Mouse (Mus musculus): ENCODE data around the gene Zfp821.

The Zfp821 gene

GRCm38 (mm10) chr8:109705320-109706075 is at the start of gene Zfp821:
Gene Zfp821 (plus strand): TSS chr8:109705546.
- peak; percentile 93 for DNase-seq (ENCODE audit: low read depth, low spot score)

DNA sequence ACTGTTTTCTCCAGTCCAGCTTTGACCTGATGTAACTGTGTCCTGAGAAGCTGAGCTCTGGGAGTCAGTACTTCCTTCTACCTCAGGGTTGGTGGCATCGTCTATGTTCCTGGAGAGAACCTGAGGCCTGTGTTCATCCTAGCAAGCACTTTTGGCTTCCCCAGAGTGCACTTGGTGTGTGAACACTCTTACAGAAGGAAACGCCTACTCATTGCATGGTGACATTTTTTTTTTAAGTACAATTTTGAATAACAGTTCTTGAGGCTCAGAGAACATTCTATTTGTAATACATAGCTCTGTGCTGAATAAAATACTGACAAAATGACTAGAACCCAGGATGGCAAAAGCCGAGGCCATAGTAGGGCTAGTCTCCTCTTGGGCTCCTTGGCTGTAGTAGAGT is 48.5 kb upstream of the Zfp821 start:
- no peak for DNase-seq (ENCODE audit: low read depth, low spot score)

GRCm38 (mm10) chr8:109662328-109662727 is 43.0 kb upstream of the Zfp821 start:
- DNase-seq (ENCODE audit: low read depth, low spot score) = no peak

DNA sequence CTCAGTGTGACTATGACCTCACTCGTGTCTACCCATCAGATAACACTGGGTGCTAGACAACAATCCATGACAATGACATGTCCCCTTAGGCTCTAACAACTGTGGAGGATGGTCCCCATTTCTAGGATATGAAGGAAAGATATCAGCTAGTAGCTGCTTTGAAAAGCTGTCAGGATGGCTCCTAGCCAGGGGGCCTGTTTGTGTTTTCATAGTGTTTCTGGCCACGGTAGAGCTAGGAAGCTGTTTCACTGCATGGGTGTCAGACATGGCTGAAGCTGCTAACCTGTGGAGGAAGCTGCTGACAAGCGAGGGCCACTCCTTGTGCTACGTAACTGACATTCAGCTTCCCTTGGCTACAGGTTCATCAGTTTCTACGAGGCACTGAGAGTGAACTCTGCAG is 38.7 kb upstream of the Zfp821 start:
- no peak for DNase-seq (ENCODE audit: low read depth, low spot score)

DNA sequence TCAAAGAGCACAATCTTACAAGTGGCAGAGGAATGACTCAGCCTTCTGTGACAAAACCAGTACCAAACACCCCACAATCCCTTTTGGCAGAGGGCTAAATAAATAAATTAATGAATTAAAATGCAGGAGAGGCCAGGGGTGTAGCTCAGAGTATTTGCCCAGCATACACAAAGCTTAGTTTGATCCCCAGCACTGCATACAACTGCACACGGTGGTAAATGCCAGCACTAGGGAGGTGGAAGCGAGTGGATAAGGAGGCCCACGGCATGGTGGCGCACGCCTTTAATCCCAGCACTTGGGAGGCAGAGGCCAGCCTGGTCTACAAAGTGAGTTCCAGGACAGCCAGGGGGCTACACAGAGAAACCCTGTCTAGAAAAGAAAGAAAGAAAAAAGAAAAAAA is 32.7 kb upstream of the Zfp821 start:
- DNase-seq (ENCODE audit: low read depth, low spot score) = no peak

DNA sequence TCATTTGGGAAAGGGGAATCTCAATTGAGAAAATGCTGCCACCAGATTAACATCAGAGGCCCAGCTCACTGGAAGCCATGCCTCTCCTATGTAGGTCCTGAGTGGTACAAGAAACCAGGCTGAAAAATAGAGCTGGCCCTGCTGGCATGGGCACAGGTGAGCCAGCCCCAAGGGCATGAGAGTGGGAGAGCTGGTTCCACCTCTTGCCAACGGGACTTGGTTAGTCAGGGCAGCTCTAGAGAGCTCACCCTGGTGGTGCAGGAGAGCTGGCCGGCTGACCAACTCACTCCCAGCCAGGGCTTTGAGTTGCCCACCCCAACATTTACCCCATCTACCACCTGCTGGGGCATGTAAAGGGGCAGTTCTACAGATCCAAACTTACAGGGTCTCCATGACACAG is 31.8 kb upstream of the Zfp821 start:
- no peak for DNase-seq (ENCODE audit: low read depth, low spot score)

DNA sequence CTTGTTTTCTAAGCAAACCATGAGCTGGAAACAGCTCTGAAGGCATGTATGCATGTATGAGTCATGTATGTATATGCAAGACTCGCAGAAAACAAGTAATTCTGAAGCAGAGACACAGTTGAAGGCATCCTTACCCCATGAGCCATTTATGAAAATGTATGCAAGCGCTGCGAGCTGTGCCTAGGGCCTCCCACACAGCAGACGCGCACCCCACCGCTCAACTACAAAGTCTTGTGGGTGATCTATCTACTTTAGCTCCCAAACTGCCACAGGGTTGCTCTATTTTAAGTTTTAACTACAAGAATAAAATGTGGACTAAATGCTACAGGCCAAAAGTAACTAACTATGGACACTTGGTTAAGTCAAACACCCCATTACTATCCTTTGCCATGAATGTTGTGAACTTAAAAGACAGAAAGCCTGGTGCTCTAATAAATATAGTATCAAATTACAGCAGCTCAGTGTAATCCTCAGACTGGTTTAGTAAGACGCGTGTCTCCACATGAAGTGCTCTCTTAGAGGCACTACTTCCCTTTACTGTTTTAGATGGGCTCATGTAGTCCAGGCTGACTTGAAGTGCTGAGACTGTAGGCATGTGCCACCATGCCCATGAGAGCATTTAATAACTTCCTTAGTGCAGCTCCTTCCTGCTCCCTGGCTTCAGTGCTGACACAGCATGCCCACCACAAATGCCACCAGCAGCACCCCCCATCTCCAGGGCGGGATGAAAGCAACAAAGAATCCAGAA is 29.3 kb upstream of the Zfp821 start:
- no peak for DNase-seq (ENCODE audit: low read depth, low spot score)

GRCm38 (mm10) chr8:109681535-109681934 is 23.8 kb upstream of the Zfp821 start:
- DNase-seq (ENCODE audit: low read depth, low spot score) = no peak

DNA sequence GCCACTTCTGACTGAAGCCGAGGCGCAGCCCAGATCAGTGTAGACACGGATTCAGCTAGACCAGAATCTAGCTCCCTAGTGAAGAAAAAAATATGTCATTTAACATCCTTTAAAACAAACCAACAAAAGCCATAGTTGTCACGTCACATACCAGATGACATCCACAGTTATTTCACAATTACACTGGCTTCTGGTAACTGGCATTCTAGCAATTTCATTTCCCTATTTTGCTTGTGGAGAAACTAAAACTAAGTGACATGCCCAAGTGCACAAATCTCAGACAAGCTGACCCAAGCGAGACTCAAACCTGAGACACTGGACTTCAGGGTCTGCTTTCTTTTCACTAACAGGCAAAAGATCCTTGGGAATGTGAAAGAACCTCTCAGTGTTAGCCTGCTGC is 23.2 kb upstream of the Zfp821 start:
- DNase-seq (ENCODE audit: low read depth, low spot score) = no peak

- no peak for DNase-seq (ENCODE audit: low read depth, low spot score)
These were observed 18.1 kb upstream of the Zfp821 start for GRCm38 (mm10) chr8:109687248-109687647.

DNA sequence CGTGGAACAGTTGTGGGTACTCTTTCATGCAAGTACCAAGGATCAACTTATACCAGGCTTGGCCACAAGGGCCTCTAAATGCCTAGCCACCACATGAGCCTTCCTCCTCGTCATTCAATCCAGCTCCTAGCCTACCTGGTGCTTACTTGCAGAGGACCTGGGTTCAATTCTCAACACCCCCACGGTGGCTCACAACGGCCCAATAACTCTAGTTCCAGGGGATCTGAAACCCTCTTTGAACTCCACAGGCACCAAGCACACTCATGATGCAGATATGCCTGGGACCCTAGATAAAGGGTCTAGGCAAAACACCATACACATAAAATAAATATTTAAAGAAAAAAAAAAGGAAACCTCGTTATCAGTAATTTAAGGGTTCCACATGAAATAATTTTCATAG is 13.6 kb upstream of the Zfp821 start:
- DNase-seq (ENCODE audit: low read depth, low spot score) = peak; percentile 46

- DNase-seq (ENCODE audit: low read depth, low spot score) = peak; percentile 19
These were observed 12.8 kb upstream of the Zfp821 start for GRCm38 (mm10) chr8:109692443-109693145.

- peak; percentile 100 for DNase-seq (ENCODE audit: low read depth, low spot score)
These were observed 12.0 kb upstream of the Zfp821 start, which contains the start of gene Ist1 for GRCm38 (mm10) chr8:109693146-109693900. Gene Ist1 (minus strand): TSS chr8:109693260.

DNA sequence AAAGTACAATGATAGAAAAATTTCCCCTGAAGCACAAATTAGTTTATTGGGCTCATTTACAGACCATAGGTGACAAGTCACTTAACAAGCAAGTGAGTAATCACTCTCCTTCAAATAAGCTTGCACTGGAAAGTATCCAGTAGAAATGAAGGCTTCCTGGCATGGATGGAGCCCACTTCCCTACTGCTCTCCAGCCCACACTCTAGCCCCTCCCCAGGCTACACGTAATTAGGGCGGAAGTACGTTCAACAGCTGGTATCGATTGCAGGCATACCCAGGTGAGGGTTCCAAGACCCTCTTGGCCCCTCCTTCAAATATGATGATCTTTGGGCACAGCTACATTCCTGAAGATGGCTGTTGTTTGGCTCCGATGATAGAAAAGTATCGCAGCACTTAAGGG is 11.2 kb upstream of the Zfp821 start:
- DNase-seq (ENCODE audit: low read depth, low spot score) = peak; percentile 12

- DNase-seq (ENCODE audit: low read depth, low spot score) = no peak
These were observed 7.6 kb upstream of the Zfp821 start for GRCm38 (mm10) chr8:109697754-109698153.

DNA sequence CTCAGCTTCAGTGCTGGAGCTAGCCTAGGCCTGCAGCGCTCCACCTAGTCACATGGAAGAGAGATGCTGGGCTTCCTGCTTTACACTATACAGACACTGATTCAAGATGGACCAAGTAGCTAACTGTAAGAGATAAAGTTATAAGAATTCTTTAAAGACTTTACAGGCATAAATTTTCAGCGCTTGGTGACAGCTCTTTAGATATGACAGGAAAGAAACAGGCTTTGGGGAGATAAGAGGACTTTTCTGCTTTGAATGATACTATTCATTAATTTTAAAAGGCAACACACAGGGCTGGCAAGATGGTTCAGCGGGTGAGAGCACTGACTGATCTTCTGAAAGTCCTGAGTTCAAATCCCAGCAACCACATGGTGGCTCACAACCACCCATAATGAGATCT is 6.9 kb upstream of the Zfp821 start:
- DNase-seq (ENCODE audit: low read depth, low spot score) = no peak

DNA sequence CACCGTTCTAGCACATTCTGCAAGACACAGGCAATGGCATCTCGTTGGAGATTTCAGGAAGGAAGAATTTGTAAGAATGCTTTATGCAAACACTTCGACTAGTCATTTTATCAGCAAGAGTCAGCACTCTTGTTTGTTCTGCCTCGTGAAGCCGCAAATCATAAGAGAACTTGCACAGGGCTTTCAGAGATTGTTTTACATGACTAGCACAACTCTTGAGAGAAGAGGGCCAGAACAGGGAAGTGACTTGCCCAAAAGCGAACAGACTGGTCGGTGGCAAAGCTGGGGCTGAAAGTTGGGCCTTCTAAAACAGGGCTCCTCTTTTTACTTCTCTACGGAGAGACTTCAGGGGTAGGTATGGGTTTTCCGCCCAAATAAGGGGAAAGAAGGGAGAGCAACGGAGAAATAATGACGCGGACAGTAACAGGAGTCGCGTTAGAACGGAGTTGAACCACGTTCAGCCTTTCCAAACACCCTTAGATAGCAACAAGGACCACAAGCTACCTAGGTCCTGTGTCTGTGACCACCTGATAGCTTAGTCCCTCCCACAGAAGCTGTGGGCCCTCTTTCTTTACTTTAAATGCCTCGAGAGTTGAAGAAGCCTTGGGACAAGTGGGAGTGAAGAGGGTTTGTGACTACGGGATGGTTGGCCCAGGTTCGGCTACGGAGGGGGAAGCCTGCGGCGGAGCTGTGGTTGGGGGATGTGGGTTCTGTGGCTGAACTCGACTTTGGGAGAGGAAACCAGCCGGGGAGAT is 604 bp upstream of the Zfp821 start:
- no peak for DNase-seq (ENCODE audit: low read depth, low spot score)

GRCm38 (mm10) chr8:109706076-109706873 is 929 bp downstream of the Zfp821 start:
- peak; percentile 16 for DNase-seq (ENCODE audit: low read depth, low spot score)

DNA sequence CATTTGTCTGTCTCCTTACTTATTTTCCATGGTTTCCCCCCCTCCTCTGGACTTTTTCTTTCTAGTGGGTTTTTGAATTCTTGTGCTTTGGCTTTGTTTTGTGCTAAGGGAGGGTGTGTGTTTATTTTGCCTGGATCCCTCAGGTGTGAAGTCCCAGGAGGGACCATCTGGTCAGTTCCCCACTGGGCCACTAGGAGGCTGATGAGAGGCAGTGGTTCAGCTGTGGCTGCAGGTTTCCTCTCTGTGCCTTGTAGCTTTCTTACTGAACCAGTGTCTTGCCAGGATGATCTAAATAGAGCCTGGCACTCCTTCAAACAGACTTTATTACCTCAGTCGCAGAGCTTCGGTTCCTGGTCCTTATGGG is 1.5 kb downstream of the Zfp821 start:
- peak; percentile 69 for DNase-seq (ENCODE audit: low read depth, low spot score)

DNA sequence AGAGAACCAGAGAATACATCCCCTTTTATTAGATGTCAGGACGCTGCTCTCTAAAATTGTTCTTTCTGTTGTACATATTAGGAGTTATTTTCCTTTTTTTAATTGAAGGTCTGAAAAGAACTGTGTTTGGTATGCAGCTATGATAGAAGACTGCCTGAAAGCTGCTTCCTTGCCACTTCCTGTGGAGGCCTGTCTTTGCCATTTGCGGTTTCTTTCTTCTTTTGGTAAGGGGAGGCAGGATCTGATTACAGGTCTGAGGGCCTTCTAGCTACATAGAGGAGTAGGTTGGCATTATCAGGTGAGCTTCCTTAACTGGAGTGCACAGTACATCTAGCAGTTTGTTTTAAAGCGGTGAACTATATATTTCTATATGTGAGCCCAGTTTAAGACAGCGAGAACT is 2.6 kb downstream of the Zfp821 start:
- no peak for DNase-seq (ENCODE audit: low read depth, low spot score)

Data from forelimb bud, embryonic 11.5 days (tissue).